27 mouse cellular contexts compared by ENCODE assay signal in genomic region chr8:117639631-117640030, GRCm38 (mm10). TPM values are rescaled to one million over a fixed set of nuclear protein-coding genes. Genes with fewer than 3 reads are reported as not detected.
DNase-seq lines count a peak whose midpoint lies in the region; ATAC-seq and TF ChIP-seq lines count a peak whose summit lies in the region.
"Had no signal": no experiment of that assay in that cellular context is flagged by ENCODE, and none has a peak within 500 bp of the region (broad histone marks: within the 10 kb centered on the region; RNA-seq: fewer than 3 reads in every experiment).

No protein-coding gene starts in this region.

- H3K36me3 ChIP-seq in liver, postnatal 0 days (replicated peaks; ENCODE audit: insufficient read depth, low read length): peaks cover 1% of the 10 kb centered on the region; the same call in 1 of the 2 replicates
- H3K36me3 ChIP-seq in small intestine, adult 2 months (ENCODE audit: control insufficient read depth, insufficient read depth, low read length): peaks cover 6% of the 10 kb centered on the region; the same call in 1 of the 2 replicates
- H3K36me3 ChIP-seq: hindbrain, embryonic 13.5 days; liver, embryonic 15.5 days; lung, embryonic 15.5 days; midbrain, embryonic 12.5 days had no signal

- 0 out of 2 replicates have a peak, but pooled peaks cover 3% of the 10 kb centered on the region for H3K9me3 ChIP-seq in liver, postnatal 0 days (ENCODE audit: low read length)
- H3K9me3 ChIP-seq: hindbrain, embryonic 13.5 days; lung, embryonic 15.5 days had no signal

- CTCF ChIA-PET in Patski (lab: Charles Lee): no interaction called here

- WGBS in liver, postnatal 0 days (ENCODE audit: insufficient replicate concordance): 77% methylated on average over 9 of the region's 9 CpGs
- WGBS in small intestine, adult 2 months: 93% methylated on average over 9 of the region's 9 CpGs

- no peak for ATAC-seq in liver, postnatal 0 days
- ATAC-seq in Patski: no peak
- ATAC-seq: forebrain, embryonic 13.5 days had no signal

- no peak for TF ChIP-seq EP300 in liver, postnatal 0 days (IDR thresholded peaks at IDR 0.05; ENCODE audit: low read depth)

- no peak for DNase-seq in liver, postnatal 0 days
- DNase-seq in liver: no peak
- no peak for DNase-seq in Patski (ENCODE audit: low read depth, low spot score)
- DNase-seq in kidney, postnatal 10 days: no peak
- DNase-seq in frontal cortex, adult 2 months (ENCODE audit: extremely low spot score in 1 of 2, low spot score in 1 of 2): no peak
- DNase-seq in natural killer cell, adult 2 months (ENCODE audit: low spot score in 2 of 2): no peak
- DNase-seq: adrenal gland, adult 8-10 months; cerebellum, adult 2 months; cerebellum, postnatal 14 days; gastrocnemius, postnatal 25 days; heart, adult 11 months; heart, postnatal 36 days; kidney, adult 11 months; kidney, postnatal 36 days; layer of hippocampus, postnatal 36 days; left cerebral cortex, postnatal 4 days; lung, postnatal 36 days; right cerebral cortex, postnatal 25 days; thymus, postnatal 4 days had no signal

- no peaks in the 10 kb centered on the region for H3K4me1 ChIP-seq in liver, postnatal 0 days (ENCODE audit: insufficient read depth)
- no peaks in the 10 kb centered on the region for H3K4me1 ChIP-seq in small intestine, adult 2 months (ENCODE audit: control insufficient read depth, insufficient read depth, insufficient read length, low read length)
- H3K4me1 ChIP-seq: forebrain, embryonic 13.5 days; hindbrain, embryonic 13.5 days; liver, embryonic 15.5 days; lung, embryonic 15.5 days; midbrain, embryonic 12.5 days had no signal

- in situ Hi-C loops in Patski (cut with MboI; ENCODE audit: low pct_unique_long_range_greater_than_20kb): no loop called here

- no peak overlapping the region for H3K27ac ChIP-seq in liver, postnatal 0 days (ENCODE audit: low read depth)
- H3K27ac ChIP-seq in small intestine, adult 2 months (ENCODE audit: insufficient read depth, low read depth, low read length): no peak overlapping the region
- H3K27ac ChIP-seq: forebrain, embryonic 13.5 days; hindbrain, embryonic 13.5 days; liver, embryonic 15.5 days; lung, embryonic 15.5 days; midbrain, embryonic 12.5 days had no signal

- H3K4me2 ChIP-seq in liver, postnatal 0 days (ENCODE audit: low read depth, low read length): no peak overlapping the region
- H3K4me2 ChIP-seq: forebrain, embryonic 13.5 days; heart, embryonic 11.5 days; hindbrain, embryonic 13.5 days; liver, embryonic 15.5 days; lung, embryonic 15.5 days; midbrain, embryonic 12.5 days had no signal

- POLR2A ChIA-PET in Patski (lab: Charles Lee): no interaction called here

- no peak overlapping the region for H3K4me3 ChIP-seq in liver, postnatal 0 days (ENCODE audit: low read depth, low read length)
- H3K4me3 ChIP-seq in small intestine, adult 2 months (ENCODE audit: low read depth, low read length): no peak overlapping the region
- H3K4me3 ChIP-seq: forebrain, embryonic 13.5 days; hindbrain, embryonic 13.5 days; liver, embryonic 15.5 days; lung, embryonic 15.5 days; megakaryocyte, embryonic 14.5 days; midbrain, embryonic 12.5 days had no signal

- TF ChIP-seq POLR2A in small intestine, adult 2 months (IDR thresholded peaks at IDR 0.05; ENCODE audit: low read depth, low read length): no peak

- 0 out of 2 replicates have a peak, but pooled peaks have one; percentile 5 for TF ChIP-seq CTCF in liver, postnatal 0 days (IDR thresholded peaks at IDR 0.05; ENCODE audit: low read depth)
- TF ChIP-seq CTCF in Patski (IDR thresholded peaks at IDR 0.05): peak; percentile 31
- TF ChIP-seq CTCF in small intestine, adult 2 months (IDR thresholded peaks at IDR 0.05; ENCODE audit: extremely low read depth, insufficient read length, insufficient replicate concordance, low read depth, low read length): peak; percentile 11; the same call in 1 of the 2 replicates

- no peak overlapping the region for H3K9ac ChIP-seq in liver, postnatal 0 days (replicated peaks)
- H3K9ac ChIP-seq: forebrain, embryonic 13.5 days; hindbrain, embryonic 13.5 days; liver, embryonic 15.5 days; lung, embryonic 15.5 days; midbrain, embryonic 12.5 days had no signal

- no peaks in the 10 kb centered on the region for H3K27me3 ChIP-seq in liver, postnatal 0 days (ENCODE audit: insufficient read depth, low read length)
- no peaks in the 10 kb centered on the region for H3K27me3 ChIP-seq in Patski
- H3K27me3 ChIP-seq in small intestine, adult 2 months (ENCODE audit: control insufficient read depth, insufficient read depth, low read length): no peaks in the 10 kb centered on the region
- H3K27me3 ChIP-seq: forebrain, embryonic 13.5 days; hindbrain, embryonic 13.5 days; liver, embryonic 15.5 days; lung, embryonic 15.5 days; megakaryocyte, embryonic 14.5 days; midbrain, embryonic 12.5 days had no signal

RNA-seq across cellular contexts. Expression of gene Sdr42e1, which starts 33.9 kb away (rescaled TPM):
- 12.6 and 12.8 TPM in 2 replicates for polyA plus RNA-seq in liver, postnatal 0 days (2015; fragmentation: Nextera tagmentation; extraction: Ambion mirVana)
- polyA plus RNA-seq in Patski (2021): 1.6 TPM
- polyA plus RNA-seq in small intestine, adult 2 months (2012; rRNA removed): 4.4 and 7.4 TPM in 2 replicates
- polyA plus RNA-seq in frontal cortex, adult 2 months (2012; rRNA removed): 11.1 and 12.3 TPM in 2 replicates
